Mouse (Mus musculus): ENCODE measurements around the gene Pou3f1.
"Not testable (repeated sequence)": the region's sequence is repeated elsewhere in the genome, so short reads cannot be mapped to it uniquely, and the experiment has no call there.

Pou3f1 gene

DNA sequence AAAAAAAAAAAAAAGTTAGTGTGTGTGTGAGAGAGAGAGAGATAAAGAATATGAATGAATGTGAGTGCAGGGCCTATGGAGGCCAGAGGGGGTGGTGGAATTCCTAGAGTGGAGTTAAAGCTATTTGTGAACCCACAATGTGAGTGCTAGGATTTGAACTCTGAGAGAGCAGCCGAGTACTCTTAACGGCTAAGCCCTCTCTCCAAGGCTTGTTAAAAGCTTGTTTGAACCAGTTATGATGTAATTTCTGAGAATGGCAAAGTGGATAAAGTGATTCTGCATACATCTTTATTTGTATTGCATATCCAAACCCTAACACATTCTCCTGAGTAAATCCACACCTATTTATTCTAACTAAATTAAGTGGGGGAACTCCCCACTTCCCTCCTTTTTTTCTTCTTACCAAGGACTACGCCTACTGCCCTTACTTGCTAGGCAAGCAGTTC lies 35.8 kb downstream of the Pou3f1 start:
- DNase-seq (ENCODE audit: low spot score in 2 of 2): no peak

DNA sequence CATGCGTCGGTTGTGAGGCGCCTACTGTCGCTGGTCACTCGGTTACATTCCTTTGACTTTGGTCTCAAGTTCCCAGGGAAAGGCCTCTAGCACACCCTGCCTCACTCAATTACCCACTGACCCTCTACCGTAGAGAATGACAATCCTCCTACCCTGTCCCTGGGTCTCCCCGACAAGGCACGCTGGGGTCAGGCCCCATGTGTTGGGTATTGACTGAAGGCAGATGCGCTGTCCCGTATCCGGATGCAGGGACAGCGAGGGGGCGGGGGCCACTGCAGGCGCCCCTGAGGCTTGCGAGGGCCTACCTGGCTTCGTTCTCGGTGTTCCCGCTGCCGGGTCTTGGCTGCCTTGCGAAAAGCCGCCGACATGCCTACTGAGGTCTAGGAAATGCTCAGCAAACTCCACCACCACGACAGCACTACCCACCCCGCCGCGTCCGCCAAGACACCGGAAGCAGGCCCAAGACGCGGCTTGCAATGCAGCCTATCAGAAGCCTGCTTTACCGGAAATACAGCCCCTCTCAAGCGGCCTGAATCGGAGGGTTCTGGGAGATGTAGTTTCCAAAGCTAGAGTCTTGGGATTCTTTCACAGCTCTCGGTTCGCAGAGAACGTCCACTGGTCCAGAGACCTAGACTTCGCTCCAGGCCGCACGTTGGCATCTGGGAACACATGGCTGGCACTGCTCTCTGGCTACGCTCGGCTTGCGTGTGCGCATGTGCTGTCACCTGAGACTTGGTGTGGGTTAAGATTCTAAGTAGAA lies 36.7 kb downstream of the Pou3f1 start, which contains the start of gene Utp11:
Utp11 (minus strand) TSS at position 466 of the 760 bp plus-strand sequence.
- DNase-seq (ENCODE audit: low spot score in 2 of 2): peak; percentile 79 to 87

DNA sequence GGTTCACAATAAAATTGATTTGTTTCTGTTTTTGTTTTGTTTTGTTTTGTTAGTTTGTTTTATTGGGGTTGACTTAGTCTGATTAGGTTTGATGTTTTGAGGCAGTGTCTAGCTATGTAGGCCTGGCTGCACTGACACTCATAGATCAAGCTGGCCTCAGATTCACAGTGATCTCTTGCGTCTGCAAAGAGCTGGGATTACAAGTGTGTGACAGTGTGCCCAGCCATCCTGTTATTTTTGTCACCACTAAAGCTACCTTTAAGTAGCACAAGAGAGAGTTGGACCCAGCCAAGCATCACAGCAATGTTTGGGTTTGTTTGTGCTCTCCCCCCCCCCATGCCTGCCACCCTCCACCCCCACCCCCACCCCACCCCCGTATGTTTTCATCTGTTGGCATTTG lies 38.0 kb downstream of the Pou3f1 start:
- DNase-seq (ENCODE audit: low spot score in 2 of 2): no peak

DNA sequence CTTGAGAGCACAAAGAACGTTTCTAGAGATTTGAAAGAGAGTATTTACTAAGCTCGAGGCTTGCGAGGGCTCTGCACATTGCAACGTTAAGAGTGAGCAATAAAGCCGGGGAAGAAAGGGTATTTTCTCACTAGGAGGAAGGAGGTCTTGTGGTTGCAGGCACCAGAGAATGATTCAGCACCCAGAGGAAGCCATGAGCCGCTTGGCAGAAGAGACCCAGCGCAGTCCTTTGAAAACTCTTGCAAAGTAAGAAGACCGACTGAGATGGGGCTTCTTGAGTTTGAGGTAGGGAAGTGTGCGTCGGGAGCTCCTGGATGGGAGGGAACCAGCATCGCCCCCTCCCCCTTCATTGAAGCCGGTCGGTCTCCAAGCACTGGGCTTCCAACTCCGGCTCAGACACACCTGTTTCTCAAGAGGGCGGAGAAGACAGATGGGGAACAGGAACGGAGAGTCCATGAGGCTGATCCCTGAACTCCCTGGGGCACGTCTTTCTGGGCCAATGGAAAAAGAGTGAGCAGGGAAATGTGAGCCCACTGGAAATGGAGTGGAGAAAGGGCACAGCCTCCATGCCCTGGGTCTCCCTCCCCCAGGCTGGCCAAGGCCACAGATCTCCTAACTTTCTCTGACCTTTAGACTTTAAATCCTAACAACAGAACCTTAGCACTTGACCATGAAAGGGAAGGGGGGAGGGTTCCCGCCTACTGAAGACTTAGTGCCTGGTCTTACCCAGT lies 39.3 kb downstream of the Pou3f1 start:
- DNase-seq (ENCODE audit: low spot score in 2 of 2): no peak

DNA sequence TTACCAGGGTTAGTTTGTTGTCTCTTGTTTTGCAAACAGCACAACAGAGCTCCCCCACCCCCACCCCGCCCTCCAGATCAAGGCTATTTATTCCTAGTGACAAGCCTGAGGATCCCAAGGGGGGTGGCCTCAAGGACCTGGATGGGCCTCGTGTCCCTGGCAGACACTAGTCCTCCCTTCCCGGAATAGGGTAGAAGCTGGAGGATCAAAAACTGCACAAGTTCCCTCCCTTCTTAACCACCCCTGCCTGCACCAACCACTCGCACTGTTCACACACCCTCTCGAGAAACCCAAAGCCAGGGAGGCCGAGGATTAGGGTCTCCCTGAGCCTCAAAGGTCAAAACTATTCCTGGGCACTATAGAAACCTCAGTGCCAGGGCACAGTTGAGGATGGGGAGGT lies 43.2 kb downstream of the Pou3f1 start:
- no peak for DNase-seq (ENCODE audit: low spot score in 2 of 2)

DNA sequence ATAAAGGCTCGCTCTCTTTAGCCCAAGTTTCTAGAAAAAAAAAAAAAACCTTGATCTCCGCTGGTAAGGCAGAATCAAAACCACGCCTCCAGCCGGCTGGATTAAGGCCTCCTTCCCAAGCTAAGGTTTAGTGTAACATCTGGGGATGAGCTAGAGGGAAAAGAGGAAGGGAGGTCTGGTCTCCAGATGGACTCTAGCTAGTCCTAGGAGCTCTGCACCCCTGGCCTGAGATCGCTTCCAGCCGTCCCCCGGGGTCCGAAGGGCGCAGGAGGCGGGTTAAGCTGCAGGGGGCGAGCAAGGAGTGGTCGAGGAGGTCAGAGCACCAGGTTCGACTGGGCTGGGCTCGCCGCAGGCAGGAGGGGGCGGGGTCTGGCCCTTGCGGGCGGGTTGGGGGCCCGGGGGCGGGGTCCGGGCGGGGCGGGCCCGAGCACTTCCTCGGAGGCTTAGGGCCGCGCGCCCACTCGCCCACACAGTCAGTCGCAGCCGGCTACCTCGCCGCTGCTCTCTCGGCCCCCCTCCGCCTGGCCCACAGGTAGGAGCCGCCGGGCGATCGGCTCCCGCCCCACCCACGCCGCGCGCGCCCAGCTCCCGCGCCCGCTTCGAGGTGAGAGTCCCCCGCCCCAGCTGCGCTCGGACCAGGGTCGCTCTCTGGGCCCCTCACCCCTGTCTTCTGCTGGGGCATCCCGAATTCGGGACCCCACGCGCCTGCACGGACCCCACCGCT lies 43.8 kb downstream of the Pou3f1 start, which contains the start of gene Fhl3:
Fhl3 (plus strand) TSS at position 454 of the 724 bp plus-strand sequence.
- DNase-seq (ENCODE audit: low spot score in 2 of 2): peak; percentile 37 to 72

DNA sequence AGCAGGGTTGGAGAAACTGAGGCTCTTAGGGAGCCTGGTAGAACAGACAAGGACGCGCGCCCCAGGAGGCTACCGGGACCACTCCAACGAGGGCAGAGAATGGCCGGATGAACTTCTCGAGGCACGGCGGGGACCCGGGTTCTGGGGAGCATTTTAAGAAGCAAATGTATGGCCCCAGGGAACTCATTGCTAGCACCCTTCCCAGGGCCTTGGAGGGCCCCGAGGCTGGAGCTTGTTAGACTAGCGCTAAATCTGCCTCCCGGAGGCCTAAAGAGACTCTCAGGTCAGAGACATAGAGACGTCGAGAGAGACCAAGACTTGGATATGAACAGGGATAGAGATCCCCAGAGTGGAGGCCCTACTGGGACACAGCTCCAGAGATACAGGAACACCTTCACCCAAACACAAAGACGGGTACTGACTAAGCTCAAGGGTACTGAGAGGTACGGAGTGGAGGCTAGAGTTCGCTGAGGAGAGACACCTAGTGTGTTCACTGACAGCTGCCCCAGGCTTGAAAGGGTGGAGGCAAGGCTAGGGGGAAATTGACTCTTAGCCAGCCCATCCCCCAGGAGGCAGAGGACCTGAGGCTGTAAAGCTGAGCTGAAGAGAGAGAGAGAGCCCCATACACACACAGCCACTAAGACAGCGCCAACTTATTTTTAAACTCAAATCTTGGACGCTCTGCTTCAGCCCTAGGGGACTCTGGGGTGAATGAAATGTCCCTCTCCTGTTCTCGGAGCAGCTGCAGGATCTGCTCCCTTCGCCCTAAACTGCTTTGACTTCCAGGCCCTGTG lies 44.6 kb downstream of the Pou3f1 start:
- DNase-seq (ENCODE audit: low spot score in 2 of 2): peak in 1 of 2 experiments; percentile 34

DNA sequence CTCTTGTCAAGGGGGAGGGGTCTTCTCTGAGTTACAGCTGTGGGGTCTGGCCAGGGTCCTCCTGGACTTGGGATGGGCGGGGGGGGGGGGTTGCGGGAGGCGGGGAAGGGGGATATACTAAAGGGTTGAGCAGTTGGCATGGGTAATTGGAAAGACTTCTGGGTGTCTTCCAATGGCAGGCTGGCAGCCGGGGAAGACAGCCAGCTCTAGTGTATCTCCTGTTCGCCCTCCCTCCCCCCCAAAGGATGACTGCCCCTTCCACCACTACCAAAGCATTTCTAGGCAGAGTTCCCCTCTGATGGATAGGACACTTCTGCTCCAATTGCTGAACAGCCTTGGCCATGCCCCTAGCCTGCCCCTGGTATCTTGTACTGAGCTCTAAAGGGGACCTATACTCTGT lies 45.3 kb downstream of the Pou3f1 start:
- no peak for DNase-seq (ENCODE audit: low spot score in 2 of 2)

DNA sequence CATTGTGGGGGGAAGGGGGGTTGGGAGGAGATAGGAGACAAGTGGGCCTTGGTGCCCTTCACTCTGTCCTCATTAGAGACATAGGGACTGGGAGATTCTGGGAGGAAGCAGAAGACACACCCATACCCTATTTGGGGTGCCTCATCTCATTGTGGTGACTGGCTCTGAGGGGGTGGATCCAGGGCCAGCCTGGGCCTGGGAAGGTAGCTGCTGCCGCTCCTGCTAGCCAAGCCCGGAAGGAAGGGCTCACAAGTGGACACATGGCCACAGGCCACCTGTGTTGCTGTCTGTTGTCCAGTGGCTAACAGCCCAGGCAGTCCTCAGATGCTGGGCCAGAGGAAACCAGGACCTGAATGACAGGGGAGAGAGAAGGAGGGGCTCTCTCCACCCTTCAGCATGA lies 46.8 kb downstream of the Pou3f1 start:
- DNase-seq (ENCODE audit: low spot score in 2 of 2): no peak

DNA sequence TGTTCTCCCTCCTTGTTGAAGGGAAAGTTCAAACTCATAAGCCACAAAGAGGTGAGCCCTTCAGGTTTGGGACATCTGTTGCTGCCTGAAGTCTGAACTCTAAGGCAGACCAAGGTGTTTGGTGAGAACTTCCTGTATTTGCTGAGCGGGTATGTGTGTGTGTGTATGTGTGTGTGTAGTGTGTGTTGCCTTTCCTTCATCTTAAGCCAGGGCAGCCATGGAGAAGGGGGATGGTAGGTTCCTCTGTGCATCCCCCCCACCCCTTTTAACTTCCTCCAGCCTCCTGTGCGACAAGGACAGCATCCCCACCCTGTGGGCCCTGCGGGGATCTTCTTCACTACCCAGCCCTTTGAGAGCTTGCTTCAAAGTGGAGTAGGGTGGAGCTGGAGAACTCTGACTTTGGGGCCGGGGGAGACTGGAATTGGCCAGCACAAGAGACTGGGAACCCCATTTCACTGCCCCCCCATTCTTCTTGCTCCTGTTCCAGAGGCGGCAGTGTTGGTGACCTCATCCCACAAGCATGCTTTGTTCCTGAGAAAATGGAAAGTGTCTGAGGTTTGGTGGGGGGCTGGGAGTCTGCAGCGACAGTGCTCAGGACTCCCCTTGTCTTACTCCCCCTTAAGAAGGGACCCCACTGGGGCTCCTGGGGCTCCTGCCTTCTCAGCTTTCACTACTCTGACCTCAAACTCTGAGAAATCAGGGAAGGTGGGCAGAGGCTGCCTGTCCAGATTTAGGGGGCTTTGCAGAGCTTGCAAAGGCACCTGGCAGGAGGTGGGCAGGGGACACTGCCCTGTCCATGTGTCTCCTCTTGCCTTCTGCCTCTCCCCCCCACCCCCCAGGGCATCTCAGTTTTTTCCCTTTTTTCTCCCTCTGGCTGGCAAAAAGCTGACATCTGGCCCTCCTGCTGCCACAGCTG lies 47.5 kb downstream of the Pou3f1 start:
- no peak for DNase-seq (ENCODE audit: low spot score in 2 of 2)

DNA sequence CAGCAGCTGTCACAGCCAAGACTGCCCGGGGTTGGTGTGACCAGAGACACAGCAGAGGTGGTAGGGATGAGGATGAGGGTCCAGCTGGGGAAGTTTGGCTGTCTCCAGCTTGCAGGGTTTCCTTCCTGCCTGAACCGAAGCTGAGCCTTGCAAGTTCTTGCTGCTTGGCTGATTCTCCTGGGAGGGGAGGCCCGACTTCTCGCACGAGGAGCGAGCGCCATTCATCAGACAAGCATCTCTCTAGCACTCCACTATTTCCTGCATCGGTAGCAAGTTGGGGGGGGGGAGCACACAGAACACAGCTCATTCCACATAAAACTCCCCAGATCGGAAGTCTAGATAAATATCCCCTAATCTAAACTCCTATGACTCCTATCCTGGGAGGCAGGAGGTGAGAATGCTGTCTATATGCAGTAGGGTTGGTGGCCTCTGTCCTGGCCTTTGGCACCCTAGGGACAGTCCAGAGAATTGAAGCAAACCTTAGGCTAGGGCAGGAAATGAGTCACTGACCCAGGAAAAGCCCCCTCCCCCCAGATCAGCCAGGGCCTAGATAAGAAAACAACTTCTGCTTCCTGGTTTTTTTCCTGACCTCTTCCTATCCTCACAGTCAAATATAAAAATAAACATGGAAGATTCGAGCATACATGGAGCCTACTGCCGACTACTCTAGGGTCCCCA lies 48.3 kb downstream of the Pou3f1 start:
- no peak for DNase-seq (ENCODE audit: low spot score in 2 of 2)

DNA sequence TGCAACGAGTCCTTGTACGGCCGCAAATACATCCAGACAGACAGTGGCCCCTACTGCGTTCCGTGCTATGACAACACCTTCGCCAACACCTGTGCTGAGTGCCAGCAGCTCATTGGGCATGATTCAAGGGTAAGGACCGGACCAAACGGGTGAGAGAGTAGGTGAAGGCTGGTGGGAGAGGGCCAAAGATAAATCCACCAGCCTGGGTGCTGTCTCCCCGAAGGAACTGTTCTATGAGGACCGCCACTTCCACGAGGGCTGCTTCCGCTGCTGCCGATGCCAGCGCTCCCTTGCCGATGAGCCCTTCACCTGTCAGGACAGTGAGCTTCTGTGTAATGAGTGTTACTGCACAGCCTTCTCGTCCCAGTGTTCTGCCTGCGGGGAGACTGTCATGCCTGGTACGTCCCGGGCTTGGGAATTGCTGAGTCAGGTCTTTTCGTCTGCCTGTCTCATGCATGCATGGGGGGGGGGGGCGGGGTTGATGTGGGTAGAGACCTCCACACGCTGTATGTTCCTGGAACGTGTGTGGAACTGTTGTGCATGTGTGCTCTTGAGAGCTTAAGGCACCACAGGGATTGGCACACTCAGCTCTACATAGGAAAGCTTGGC lies 49.2 kb downstream of the Pou3f1 start:
- DNase-seq (ENCODE audit: low spot score in 2 of 2): no peak

DNA sequence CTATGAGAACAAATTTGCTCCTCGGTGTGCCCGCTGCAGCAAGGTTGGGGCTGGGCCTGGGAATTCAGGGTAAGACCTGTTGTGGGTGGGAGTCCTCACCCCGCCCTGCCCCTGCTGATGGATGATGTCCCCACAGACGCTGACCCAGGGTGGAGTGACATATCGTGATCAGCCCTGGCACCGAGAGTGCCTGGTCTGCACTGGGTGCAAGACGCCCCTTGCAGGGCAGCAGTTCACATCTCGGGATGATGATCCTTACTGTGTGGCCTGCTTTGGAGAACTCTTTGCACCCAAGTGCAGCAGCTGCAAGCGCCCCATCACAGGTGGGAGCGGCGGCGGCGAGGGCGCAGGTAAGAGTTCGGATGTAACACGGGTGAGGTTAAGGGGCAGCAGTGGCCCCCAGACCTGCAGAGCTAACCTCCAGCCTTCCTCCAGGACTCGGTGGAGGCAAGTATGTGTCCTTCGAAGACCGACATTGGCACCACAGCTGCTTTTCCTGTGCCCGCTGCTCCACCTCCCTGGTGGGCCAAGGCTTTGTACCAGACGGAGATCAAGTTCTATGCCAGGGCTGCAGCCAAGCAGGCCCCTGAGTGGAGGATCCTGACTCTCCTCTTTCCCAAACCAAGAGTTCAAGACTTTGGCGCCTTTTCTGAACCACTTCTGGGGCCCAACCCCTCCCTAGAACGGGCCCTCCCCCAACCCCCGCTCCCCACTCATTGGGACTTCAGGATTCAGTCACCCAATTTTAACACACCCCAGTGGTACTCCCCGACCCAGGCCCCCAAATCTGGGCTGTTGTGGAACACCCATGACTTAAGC lies 51.0 kb downstream of the Pou3f1 start:
- DNase-seq (ENCODE audit: low spot score in 2 of 2): not testable (repeated sequence)

DNA sequence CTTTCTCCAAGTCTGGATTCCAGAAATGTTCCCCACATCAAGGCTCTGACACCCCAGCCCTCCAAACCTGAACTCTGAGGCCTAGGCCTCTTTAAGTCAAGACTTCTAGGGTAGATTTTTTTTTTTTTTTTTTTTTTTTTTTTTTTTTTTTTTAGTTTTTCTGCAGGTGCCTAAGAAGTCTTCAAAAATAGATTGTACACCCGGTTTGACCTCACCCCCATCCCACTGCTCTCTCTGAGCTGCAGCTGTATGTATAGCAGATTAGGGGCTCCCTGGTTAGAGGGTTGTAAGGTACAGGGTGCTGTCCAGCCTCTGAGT lies 51.6 kb downstream of the Pou3f1 start:
- DNase-seq (ENCODE audit: low spot score in 2 of 2): not testable (repeated sequence)

DNA sequence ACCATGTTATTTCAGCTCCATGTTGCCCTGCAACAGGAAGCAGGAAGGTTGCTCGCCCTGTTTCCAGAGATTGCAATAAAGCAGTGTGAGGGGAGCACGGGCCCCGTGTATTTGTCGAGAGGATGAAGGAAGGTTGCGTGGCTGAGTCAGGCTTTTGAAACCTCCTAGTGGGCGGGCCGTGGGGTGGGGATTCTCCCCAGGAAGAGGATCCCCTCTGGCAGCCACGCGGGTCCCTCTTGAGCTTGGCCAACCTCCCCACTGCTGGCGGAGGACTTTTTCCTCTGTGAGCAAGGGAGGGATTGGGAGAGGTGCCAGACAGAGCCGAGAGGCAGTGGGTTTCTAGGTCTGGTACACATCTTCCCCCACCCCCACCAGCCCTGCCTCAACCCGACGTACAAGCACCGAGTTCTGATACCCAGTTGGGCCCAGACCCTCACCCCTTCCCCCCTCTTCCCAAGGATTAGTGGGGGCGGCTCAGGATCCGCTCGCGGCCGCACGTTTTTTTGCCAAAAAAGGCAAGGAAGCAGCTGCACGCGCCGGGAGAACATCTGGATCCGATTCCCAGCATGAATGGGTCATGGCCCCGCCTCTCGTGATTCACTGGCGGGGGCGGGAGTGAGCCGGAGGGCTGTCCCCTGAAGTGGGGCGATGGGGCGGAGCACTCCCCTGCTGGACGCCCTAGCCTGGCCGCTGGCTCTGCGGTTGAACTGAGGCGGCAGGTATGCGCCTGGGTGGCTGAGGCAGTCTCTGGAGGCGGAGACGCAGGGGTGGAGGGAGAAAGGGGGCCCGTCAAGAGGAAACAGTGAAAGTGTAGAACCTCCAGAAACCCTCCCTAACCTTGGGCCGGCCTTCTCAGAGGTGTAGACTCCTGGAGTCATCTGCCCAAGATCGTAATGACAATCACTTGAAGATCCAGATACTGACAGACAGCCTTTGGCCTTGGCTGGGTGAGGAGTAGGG lies 52.2 kb downstream of the Pou3f1 start:
- DNase-seq (ENCODE audit: low spot score in 2 of 2): peak; percentile 51 to 76

DNA sequence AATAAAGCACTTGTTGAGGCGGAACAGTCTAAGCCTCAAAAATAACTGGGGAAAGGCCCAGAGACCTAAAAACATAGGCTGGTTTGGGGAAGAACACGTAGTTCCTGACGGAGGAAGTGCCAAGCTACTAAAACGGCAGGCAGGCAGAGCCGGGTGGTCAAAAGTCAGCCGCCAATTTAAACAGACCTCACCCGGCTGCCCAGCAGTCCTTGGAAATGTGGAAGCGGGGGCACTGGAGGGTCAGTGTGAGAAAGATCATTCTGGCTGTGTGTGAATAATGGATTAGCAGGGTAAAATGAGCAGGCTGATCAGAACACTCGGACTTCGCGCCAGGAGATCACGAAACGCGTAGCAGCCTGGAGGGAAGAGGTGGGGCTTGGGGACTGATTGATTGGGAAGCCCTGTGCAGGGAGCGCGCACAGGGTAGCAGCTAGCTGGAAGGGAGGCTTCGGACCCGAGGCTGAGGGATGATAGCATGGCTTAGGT lies 53.4 kb downstream of the Pou3f1 start:
- peak in 1 of 2 experiments; percentile 31 for DNase-seq (ENCODE audit: low spot score in 2 of 2)
